Mouse (Mus musculus) cerebellum, adult 8-10 months (tissue): Measurements from ENCODE around the gene Rpp40.

Experiments used
- DNase-seq: peaks from one replicate; pipeline ENCODE4 v3.0.0; 2022

Rpp40 gene

GRCm38 (mm10) chr13:35905879-35906481 lies at the start of gene Rpp40:
Gene Rpp40, minus strand, starts transcription at chr13:35906359.
- peak; percentile 87 for DNase-seq

- DNase-seq, result no peak
Measured at GRCm38 (mm10) chr13:35949814-35950455, 43.8 kb upstream of the Rpp40 start.

GRCm38 (mm10) chr13:35947354-35948000 lies 41.3 kb upstream of the Rpp40 start:
- peak; percentile 72 for DNase-seq

- DNase-seq, result no peak
Measured at GRCm38 (mm10) chr13:35946659-35947353, 40.6 kb upstream of the Rpp40 start.

GRCm38 (mm10) chr13:35940934-35941333 lies 34.8 kb upstream of the Rpp40 start:
- no peak for DNase-seq

- no peak for DNase-seq
Measured at GRCm38 (mm10) chr13:35939871-35940665, 33.9 kb upstream of the Rpp40 start.

GRCm38 (mm10) chr13:35937991-35938390 lies 31.8 kb upstream of the Rpp40 start:
- DNase-seq, result no peak

- no peak for DNase-seq
Measured at GRCm38 (mm10) chr13:35911476-35911875, 5.3 kb upstream of the Rpp40 start.

GRCm38 (mm10) chr13:35905378-35905777 lies 781 bp downstream of the Rpp40 start:
- DNase-seq, result no peak

GRCm38 (mm10) chr13:35892866-35893265 lies 13.3 kb downstream of the Rpp40 start:
- DNase-seq, result no peak

- DNase-seq, result peak; percentile 11
Measured at GRCm38 (mm10) chr13:35886121-35886725, 19.9 kb downstream of the Rpp40 start.

GRCm38 (mm10) chr13:35880555-35881046 lies 25.6 kb downstream of the Rpp40 start:
- DNase-seq, result no peak

- no peak for DNase-seq
Measured at GRCm38 (mm10) chr13:35879519-35879918, 26.6 kb downstream of the Rpp40 start.

GRCm38 (mm10) chr13:35879068-35879467 lies 27.1 kb downstream of the Rpp40 start:
- no peak for DNase-seq

GRCm38 (mm10) chr13:35878282-35878681 lies 27.9 kb downstream of the Rpp40 start:
- DNase-seq, result no peak

- DNase-seq, result no peak
Measured at GRCm38 (mm10) chr13:35875396-35875795, 30.8 kb downstream of the Rpp40 start.

GRCm38 (mm10) chr13:35871107-35871506 lies 35.1 kb downstream of the Rpp40 start:
- DNase-seq, result no peak

GRCm38 (mm10) chr13:35870659-35871058 lies 35.5 kb downstream of the Rpp40 start:
- DNase-seq, result no peak

- DNase-seq, result peak; percentile 20
Measured at GRCm38 (mm10) chr13:35860916-35861315, 45.2 kb downstream of the Rpp40 start.

- DNase-seq, result no peak
Measured at GRCm38 (mm10) chr13:35857486-35857885, 48.7 kb downstream of the Rpp40 start.

- DNase-seq, result no peak
Measured at GRCm38 (mm10) chr13:35852851-35853575, 53.1 kb downstream of the Rpp40 start.
